Mouse (Mus musculus) heart, embryonic 15.5 days (tissue): ENCODE data around the gene Map3k9. TPM values are rescaled to one million over a fixed set of nuclear protein-coding genes. Genes with fewer than 3 reads are reported as not detected.

Experiments used
- ATAC-seq: fragments of 200-750 bp; cut with Nextera tagmentation; replicated peaks from 2 replicates; pipeline ENCODE4 v1.8.0; 2017; ENCODE audit warnings: low read depth, moderate TSS enrichment; ENCODE audit not compliant: insufficient number of reproducible peaks, insufficient read depth, low FRiP score
- H3K27ac ChIP-seq: fragments of 300-500 bp; sonication (generic); 2 replicates; pipeline ENCODE4 v1.5.1; 2015; ENCODE audit warnings: mild to moderate bottlenecking, inconsistent platforms
- H3K27me3 ChIP-seq: fragments of 300-500 bp; sonication (generic); 2 replicates; pipeline ENCODE4 v1.6.1; 2015; ENCODE audit warnings: inconsistent platforms
- H3K36me3 ChIP-seq: fragments of 300-500 bp; sonication (generic); 2 replicates; pipeline ENCODE4 v1.6.1; 2015; ENCODE audit warnings: mild to moderate bottlenecking, inconsistent platforms
- H3K4me1 ChIP-seq: fragments of 300-500 bp; sonication (generic); replicated peaks from 2 replicates; pipeline ENCODE4 v1.6.1; 2015; ENCODE audit warnings: inconsistent platforms
- H3K4me2 ChIP-seq: fragments of 300-500 bp; sonication (generic); 2 replicates; pipeline ENCODE4 v1.6.1; 2015; ENCODE audit warnings: inconsistent platforms, mild to moderate bottlenecking, moderate library complexity
- H3K4me3 ChIP-seq: fragments of 300-500 bp; sonication (generic); 2 replicates; pipeline ENCODE4 v1.5.1; 2015; ENCODE audit warnings: mild to moderate bottlenecking, inconsistent platforms
- H3K9ac ChIP-seq: fragments of 300-500 bp; sonication (generic); 2 replicates; pipeline ENCODE4 v1.6.1; 2015; ENCODE audit warnings: mild to moderate bottlenecking, inconsistent platforms
- H3K9me3 ChIP-seq: fragments of 300-500 bp; sonication (generic); replicated peaks from 2 replicates; pipeline ENCODE4 v1.6.1; 2016; ENCODE audit warnings: inconsistent platforms
- WGBS: fragments of 180-500 bp; shearing (Covaris S2); methylation state at CpG from one replicate; pipeline ENCODE4 v1.1.7; 2015; ENCODE audit warnings: mixed read lengths; 5-methylcytosine and 5-hydroxymethylcytosine counted together
- polyA plus RNA-seq: library from polyadenylated mRNA; unstranded; fragments of >200 nt; fragmentation: Nextera tagmentation; extraction: Ambion mirVana; gene quantifications from 2 replicates; pipeline ENCODE4 v1.2.1, GENCODE M21; 2015

The Map3k9 gene
- polyA plus RNA-seq, 1 experiment from 2014 or later: 0.19 TPM

DNA sequence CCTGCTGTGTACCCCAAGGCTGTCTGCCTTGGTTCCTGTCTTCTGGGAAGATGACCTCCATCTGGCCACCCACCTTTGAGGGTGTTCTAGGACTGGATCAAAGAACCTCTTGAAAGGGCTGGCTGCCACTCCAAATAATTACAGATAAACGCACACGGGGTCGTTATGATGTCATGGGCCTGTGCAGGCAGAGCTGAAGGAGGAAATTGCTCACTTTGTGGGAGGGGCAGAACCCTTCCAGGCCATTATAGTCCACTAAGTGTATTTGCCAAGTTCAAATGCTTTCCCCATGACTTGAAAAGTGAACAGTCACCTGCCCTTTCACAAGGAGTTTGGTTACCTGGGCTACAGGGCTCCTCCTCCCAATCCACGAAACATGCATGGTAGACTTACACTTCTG is 83.0 kb downstream of the Map3k9 start:
- no peak for ATAC-seq
- H3K27ac ChIP-seq: no peak overlapping the region
- WGBS: 32% methylated on average over 4 of the region's 4 CpGs

DNA sequence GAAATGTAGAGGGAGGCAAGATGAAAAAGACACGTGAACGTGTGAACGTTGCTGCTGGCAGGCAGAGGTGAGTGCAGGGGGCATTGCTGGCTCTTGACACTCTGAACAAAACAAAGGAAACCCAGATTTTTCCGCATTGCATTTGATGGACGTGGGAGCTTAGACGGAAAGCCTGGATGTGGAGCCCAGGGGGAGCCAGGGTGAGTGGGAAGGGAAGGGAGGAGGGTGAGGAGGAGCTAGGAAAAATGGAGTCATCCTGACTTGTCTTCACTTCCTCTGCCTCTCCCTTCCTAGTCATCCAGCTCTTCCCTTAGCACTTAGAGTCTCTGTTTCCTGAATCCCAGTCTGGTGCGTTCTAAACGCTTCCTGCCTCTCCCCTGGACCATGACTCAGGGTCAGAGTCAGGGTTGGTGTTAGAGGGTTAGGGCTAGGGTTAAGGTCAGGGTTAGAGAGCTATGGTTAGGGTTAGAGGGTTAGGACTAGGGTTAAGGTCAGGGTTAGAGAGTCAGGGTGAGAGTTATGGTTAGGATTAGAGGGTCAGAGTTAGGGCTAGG is 89.7 kb downstream of the Map3k9 start:
- Histone ChIP-seq H3K4me2 (no peak overlapping the region), H3K9ac (no peak overlapping the region), H3K4me1 (0 out of 2 replicates have a peak, but pooled peaks cover 9% of the 10 kb centered on the region), H3K4me3 (no peak overlapping the region), H3K27ac (peak overlapping the region; percentile 72), H3K36me3 (no peaks in the 10 kb centered on the region), H3K27me3 (no peaks in the 10 kb centered on the region), H3K9me3 (no peaks in the 10 kb centered on the region)
- WGBS: 30% methylated on average over 8 of the region's 8 CpGs
- ATAC-seq: peak; percentile 66

More for the DNA sequence above, 83.0 kb downstream of the Map3k9 start:
- no peaks in the 10 kb centered on the region for H3K9me3 ChIP-seq
- no peak overlapping the region for H3K4me2 ChIP-seq
- H3K9ac ChIP-seq: no peak overlapping the region
- H3K27me3 ChIP-seq: no peaks in the 10 kb centered on the region
- no peaks in the 10 kb centered on the region for H3K4me1 ChIP-seq
- no peaks in the 10 kb centered on the region for H3K36me3 ChIP-seq
- H3K4me3 ChIP-seq: no peak overlapping the region

DNA sequence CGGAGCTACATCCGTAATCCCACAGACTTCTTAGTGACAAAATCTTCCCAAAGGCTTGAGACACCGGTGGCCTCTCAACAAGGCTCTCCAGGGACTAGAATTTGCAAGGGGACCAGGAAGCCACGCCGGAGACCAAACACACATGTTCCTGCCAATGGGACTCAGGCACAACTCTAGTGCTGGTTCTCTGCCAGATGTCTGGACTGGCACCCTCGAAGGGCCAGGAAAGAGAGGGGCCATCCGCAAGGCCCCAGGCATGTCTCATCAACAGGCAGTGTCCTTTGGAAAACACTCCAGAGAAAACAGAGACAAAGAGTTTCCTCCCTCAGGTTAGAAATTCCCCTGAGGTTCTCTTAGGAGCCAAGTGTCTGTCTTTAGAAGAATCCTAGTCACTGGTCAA is 90.2 kb downstream of the Map3k9 start:
- 65% methylated on average over 7 of the region's 7 CpGs for WGBS
- Histone ChIP-seq H3K36me3 (no peaks in the 10 kb centered on the region), H3K4me3 (no peak overlapping the region), H3K4me2 (no peak overlapping the region), H3K4me1 (0 out of 2 replicates have a peak, but pooled peaks cover 9% of the 10 kb centered on the region), H3K27ac (peak overlapping the region; percentile 72), H3K9ac (no peak overlapping the region), H3K9me3 (no peaks in the 10 kb centered on the region), H3K27me3 (no peaks in the 10 kb centered on the region)
- no peak for ATAC-seq

DNA sequence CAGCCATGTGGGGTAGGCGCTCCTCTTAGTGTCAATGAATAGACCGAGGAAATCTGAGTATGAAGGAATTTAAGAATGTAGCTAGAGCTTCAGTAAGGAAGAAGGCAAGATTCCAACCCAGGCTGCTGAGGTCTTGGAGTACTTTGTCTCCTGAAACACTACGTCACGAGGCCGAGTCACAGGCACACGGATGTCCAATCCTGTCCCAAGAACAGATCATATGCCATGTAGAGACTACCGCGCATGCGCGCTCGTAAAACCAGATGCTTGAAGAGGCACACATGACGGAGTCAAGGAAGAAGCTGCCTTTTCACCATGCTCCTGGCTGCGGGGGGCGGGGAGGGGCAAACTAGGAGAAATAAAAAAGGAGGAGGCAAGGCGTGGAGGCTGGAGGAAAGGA is 90.9 kb downstream of the Map3k9 start:
- no peak overlapping the region for H3K4me2 ChIP-seq
- 0 out of 2 replicates have a peak, but pooled peaks cover 9% of the 10 kb centered on the region for H3K4me1 ChIP-seq
- H3K9me3 ChIP-seq: no peaks in the 10 kb centered on the region
- H3K36me3 ChIP-seq: no peaks in the 10 kb centered on the region
- H3K4me3 ChIP-seq: no peak overlapping the region
- H3K27ac ChIP-seq: peak overlapping the region; percentile 72
- WGBS: 89% methylated on average over 15 of the region's 15 CpGs
- H3K27me3 ChIP-seq: no peaks in the 10 kb centered on the region
- H3K9ac ChIP-seq: no peak overlapping the region
- no peak for ATAC-seq

DNA sequence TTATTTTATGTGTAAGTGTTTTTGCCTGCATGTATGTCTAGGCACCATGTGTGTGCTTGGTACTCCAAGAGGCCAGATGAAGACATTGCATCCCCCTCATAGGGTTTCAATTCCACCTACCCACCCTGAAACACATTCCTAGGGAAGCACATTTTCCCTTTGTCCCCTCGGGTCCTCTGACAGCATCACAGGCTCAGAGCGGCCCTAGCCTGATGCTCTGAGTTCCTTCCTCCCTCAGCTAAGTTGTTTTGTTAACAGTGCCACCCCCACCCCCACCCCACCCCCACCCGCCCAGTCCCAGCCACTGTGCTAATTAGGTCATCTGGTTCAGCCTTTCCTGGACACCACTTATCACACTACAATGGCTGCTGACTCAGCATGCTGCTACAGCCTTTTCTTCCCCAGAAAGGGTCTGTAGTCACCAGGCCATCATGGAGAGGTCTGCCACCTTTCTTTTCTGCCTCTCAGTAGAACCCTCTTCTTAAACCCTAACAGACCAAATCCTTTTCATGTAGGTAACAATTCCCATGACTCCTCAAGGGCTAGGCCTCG is 91.4 kb downstream of the Map3k9 start:
- Histone ChIP-seq H3K36me3 (no peaks in the 10 kb centered on the region), H3K9ac (no peak overlapping the region), H3K4me1 (0 out of 2 replicates have a peak, but pooled peaks cover 9% of the 10 kb centered on the region), H3K4me2 (no peak overlapping the region), H3K4me3 (no peak overlapping the region), H3K9me3 (no peaks in the 10 kb centered on the region), H3K27ac (peak overlapping the region; percentile 72), H3K27me3 (no peaks in the 10 kb centered on the region)
- WGBS: 37% methylated on average over 4 of the region's 4 CpGs
- ATAC-seq: peak; percentile 36; the same call in 1 of the 2 replicates

DNA sequence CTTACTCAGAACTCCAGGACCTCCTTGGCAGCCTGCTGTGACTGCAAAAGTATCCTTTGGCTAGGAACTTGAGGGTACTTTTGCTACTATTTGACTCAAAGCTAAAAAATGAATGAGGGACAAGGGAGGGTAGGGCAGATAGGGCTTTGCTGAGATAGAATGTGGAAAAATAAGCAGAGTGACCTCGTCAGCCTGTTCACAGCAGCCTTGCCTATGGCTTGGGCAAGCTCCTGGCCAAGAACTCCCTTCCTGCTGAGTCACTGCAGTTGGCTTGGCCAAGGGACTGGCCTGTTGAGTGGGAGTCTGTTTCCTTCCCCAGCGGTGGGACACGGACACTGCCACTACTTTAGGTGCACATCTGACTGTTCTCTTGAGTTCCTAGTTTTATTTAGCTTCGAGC is 92.4 kb downstream of the Map3k9 start:
- no peak overlapping the region for H3K4me2 ChIP-seq
- H3K27me3 ChIP-seq: no peaks in the 10 kb centered on the region
- no peak overlapping the region for H3K4me3 ChIP-seq
- H3K27ac ChIP-seq: peak overlapping the region; percentile 72; the same call in 1 of the 2 replicates
- no peak for ATAC-seq
- no peak overlapping the region for H3K9ac ChIP-seq
- H3K36me3 ChIP-seq: no peaks in the 10 kb centered on the region
- 65% methylated on average over 4 of the region's 4 CpGs for WGBS
- 0 out of 2 replicates have a peak, but pooled peaks cover 9% of the 10 kb centered on the region for H3K4me1 ChIP-seq
- no peaks in the 10 kb centered on the region for H3K9me3 ChIP-seq

DNA sequence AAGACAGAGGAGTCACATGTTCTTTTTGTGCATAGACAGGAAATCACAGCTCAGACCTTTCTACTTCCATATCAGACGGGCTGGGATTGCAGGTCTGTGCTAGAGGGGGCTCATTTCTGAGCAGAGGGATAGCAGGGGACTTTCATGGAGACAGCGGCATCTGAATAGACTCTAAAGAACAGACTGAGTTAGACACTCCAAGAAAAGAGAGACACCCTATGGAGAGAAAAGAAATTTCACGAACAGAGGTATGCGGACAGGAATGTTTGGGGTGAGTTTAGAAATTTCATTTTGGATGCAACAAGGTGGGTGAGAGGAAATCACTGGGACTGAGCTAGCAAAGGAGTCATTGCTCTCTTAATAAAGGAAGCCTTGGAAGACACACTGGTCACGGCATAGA is 93.1 kb downstream of the Map3k9 start:
- ATAC-seq: no peak
- Histone ChIP-seq H3K27ac (peak overlapping the region; percentile 18; the same call in 1 of the 2 replicates), H3K4me3 (no peak overlapping the region), H3K9me3 (no peaks in the 10 kb centered on the region), H3K4me2 (no peak overlapping the region), H3K4me1 (0 out of 2 replicates have a peak, but pooled peaks cover 9% of the 10 kb centered on the region), H3K36me3 (no peaks in the 10 kb centered on the region), H3K9ac (no peak overlapping the region), H3K27me3 (no peaks in the 10 kb centered on the region)
- 75% methylated on average over 5 of the region's 5 CpGs for WGBS

DNA sequence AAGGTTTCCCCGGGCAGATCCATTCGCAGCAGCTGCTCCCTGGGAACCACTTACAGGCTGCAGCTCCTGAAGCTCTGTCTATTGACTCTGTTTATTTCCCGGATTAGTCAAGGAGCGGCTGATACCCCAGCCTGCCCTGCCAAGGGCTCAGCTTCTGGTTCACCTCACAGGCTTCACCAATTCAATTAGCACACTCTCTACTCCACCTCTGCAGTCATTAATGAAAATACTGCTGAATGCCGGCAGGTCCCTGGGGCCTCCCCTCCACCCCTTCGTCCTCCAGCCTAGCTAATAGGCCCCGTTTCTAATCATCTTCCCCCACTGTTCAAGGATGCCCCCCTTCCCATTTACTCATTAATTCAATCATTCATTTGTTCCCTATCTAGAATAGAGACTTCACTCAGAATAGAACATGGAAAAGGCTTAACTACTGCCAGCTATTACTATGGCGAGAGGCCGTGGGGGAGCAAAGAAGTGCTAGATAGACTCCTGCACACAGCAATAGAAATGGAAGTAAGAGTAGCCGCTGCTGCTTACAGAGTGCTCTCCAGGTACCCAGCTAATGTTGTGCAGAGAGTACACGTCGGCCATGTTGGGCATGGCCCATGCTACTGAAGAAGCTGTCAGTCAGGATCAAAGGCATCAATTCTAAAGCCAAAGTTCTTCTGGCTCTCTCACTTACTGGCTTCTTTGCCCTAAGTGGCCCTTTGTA is 94.4 kb downstream of the Map3k9 start:
- H3K9me3 ChIP-seq: no peaks in the 10 kb centered on the region
- H3K27ac ChIP-seq: no peak overlapping the region
- 0 out of 2 replicates have a peak, but pooled peaks cover 9% of the 10 kb centered on the region for H3K4me1 ChIP-seq
- H3K27me3 ChIP-seq: no peaks in the 10 kb centered on the region
- H3K4me3 ChIP-seq: no peak overlapping the region
- H3K4me2 ChIP-seq: no peak overlapping the region
- WGBS: 52% methylated on average over 12 of the region's 12 CpGs
- no peak for ATAC-seq
- no peak overlapping the region for H3K9ac ChIP-seq
- H3K36me3 ChIP-seq: no peaks in the 10 kb centered on the region

DNA sequence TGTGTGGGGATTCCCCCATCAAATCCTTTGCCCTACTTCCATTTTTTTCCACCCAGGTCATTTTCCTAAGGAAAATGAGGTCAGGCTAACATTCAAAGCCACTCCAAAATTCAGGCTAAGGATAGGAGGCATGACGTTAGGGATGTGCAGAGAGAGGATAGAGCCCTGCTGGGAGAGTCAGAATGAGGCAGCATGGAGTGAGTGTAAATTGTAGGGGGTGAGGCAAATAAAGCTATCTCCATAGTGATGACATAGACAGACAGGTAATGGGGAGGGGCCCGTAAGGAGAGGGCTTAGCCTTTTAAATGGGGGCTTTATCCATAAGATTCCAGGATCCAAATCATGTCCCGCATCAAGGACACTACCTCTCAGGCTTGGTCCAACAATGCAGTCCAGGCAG is 95.0 kb downstream of the Map3k9 start:
- H3K36me3 ChIP-seq: no peaks in the 10 kb centered on the region
- ATAC-seq: no peak
- no peak overlapping the region for H3K27ac ChIP-seq
- 59% methylated on average over 3 of the region's 3 CpGs for WGBS
- H3K9me3 ChIP-seq: no peaks in the 10 kb centered on the region
- no peaks in the 10 kb centered on the region for H3K27me3 ChIP-seq
- H3K4me1 ChIP-seq: 0 out of 2 replicates have a peak, but pooled peaks cover 9% of the 10 kb centered on the region
- H3K9ac ChIP-seq: no peak overlapping the region
- no peak overlapping the region for H3K4me3 ChIP-seq
- no peak overlapping the region for H3K4me2 ChIP-seq

DNA sequence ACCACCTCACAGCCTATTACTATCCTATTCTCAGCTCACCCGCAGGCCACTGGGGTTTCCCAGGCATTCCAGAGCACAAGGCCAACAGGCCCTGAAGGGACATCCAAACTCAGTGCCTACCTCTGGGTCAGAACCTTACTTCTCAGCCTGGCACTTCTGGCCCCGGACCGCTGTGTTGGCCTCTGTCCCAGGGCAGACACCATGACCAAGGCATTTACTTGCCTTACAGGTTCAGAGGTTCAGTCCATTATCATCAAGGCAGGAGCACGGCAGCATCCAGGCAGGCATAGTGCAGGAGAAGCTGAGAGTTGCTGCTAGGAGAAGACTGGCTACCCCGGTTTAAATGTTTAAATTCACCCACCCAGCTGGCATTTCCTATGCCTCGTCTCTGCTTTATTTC is 96.9 kb downstream of the Map3k9 start:
- ATAC-seq: no peak
- H3K36me3 ChIP-seq: no peaks in the 10 kb centered on the region
- WGBS: 79% methylated on average over 6 of the region's 6 CpGs
- no peak overlapping the region for H3K4me3 ChIP-seq
- no peak overlapping the region for H3K27ac ChIP-seq
- H3K4me2 ChIP-seq: no peak overlapping the region
- no peaks in the 10 kb centered on the region for H3K9me3 ChIP-seq
- H3K9ac ChIP-seq: no peak overlapping the region
- H3K27me3 ChIP-seq: no peaks in the 10 kb centered on the region
- H3K4me1 ChIP-seq: 0 out of 2 replicates have a peak, but pooled peaks cover 3% of the 10 kb centered on the region

DNA sequence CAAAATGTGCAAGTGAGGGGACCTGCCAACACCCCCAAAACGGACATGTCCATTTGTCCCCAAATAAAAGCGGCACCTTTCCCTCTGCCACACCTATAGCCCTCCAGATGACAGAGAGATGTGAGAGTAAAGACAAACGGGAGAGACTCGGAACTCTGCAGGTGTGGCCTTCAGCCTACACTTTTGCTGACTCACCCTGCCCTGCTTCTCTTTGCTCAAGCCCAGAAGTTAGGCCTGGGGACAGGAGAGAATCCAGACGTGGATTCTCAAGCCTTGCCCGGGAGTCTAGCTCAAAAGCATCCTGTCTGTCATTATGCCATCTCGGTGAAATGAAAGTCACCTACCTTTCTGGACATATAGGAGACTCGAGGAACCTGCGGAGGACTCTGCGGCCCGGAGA is 97.6 kb downstream of the Map3k9 start:
- no peak for ATAC-seq
- Histone ChIP-seq H3K27ac (no peak overlapping the region), H3K36me3 (no peaks in the 10 kb centered on the region), H3K4me2 (no peak overlapping the region), H3K4me1 (0 out of 2 replicates have a peak, but pooled peaks cover 3% of the 10 kb centered on the region), H3K27me3 (no peaks in the 10 kb centered on the region), H3K4me3 (no peak overlapping the region), H3K9me3 (no peaks in the 10 kb centered on the region), H3K9ac (no peak overlapping the region)
- 60% methylated on average over 11 of the region's 11 CpGs for whole genome bisulfite sequencing
